Mouse (Mus musculus): ENCODE measurements around the gene Olfr553. TPM values are rescaled to one million over a fixed set of nuclear protein-coding genes. Genes with fewer than 3 reads are reported as not detected.
"Not testable (repeated sequence)": the region's sequence is repeated elsewhere in the genome, so short reads cannot be mapped to it uniquely, and the experiment has no call there.

Olfr553 gene
- not detected for total RNA-seq (2021)
- long read RNA-seq, experiment 1: 0 reads
- long read RNA-seq, experiment 2: 0 reads

- DNase-seq: no peak
Observed at GRCm38 (mm10) chr7:102618118-102618517, at the start of gene Olfr553. TSS of gene Olfr553 (minus strand) at chr7:102618218.

GRCm38 (mm10) chr7:102665378-102665777 lies 47.4 kb upstream of the Olfr553 start:
- no peak for DNase-seq

DNA sequence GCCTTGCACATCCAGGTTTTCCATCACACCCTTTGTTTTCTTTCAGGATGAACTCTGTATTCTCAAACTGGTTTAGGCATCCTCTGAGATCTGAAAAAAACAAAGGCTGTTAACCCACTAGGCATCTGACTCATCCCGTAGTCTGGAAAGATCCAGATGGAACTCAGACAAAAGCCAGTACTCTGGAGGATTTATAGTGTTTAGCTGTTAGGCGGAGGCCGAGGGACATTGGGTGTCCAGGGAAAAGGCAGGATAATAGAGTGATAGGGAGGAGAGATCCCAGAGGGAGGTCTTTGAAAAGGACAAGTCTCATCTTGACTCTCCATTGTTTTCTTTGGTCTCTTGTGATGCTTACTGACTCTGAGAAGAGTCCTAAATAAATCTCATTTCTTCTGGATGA lies 46.6 kb upstream of the Olfr553 start, which contains the start of gene Olfr556:
TSS of gene Olfr556 (plus strand) at position 301 of the 400 bp plus-strand sequence.
- DNase-seq: no peak

- DNase-seq: no peak
Observed at GRCm38 (mm10) chr7:102658523-102658922, 40.5 kb upstream of the Olfr553 start, which contains the start of gene Olfr555. TSS of gene Olfr555 (plus strand) at chr7:102658823.

DNA sequence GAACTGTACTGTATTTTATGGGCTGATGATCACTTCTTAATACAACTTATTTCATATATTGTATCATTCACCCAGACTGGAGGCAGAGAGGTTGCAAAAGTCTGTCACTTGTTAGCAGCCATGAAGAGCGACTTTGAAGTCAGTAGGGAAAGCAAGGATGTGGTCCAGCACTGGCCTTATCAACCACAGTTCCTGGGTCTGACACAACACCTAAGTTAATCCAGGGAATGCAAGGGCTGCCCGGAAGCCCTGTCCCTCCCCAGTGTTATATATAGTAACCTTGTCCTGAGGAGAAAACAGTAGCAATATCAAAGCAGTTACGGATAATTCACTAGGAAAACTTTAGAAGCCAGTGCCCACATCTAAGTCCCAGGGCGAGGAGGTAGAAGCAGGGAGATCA lies 26.9 kb upstream of the Olfr553 start:
- DNase-seq: not testable (repeated sequence)

DNA sequence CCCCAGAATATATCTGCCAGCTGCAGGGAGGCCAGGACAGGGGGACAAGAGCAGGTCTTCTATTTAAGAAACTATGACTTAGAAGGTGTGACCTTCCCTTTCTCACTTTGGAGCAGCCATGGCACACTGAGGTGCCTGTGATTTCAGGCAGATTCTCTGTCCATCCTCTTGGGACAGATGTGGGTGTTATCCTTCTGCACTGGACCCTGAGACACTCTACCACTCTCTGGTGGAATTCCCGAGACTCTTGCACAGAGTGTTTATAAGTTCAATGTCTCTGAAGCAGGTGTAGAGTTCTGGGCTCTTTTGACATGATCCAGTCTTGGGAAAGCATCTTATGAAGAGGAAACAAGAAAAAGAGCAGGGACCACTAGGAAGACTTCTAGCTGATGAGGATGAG lies 20.1 kb upstream of the Olfr553 start, which contains the start of gene Olfr554:
TSS of gene Olfr554 (plus strand) at position 301 of the 400 bp plus-strand sequence.
- no peak for DNase-seq

DNA sequence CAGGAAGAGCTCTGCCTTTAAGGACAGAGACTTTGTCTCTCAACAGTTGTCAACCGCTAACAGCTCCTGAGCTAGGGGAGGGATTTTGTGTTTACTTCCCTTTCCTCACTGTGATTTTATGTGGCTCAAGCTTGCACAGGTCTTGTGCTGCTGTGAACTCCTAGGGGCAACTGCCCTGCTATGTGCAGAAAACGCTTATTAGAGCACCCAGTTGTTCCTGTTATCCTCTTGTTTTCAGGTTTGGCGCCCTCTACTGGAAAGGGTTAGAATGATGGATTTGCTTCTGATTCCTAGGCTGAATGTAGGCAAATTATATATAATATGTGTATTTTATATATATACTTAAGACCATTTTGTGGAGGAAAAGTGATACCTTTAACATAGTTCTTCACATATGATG lies 18.6 kb upstream of the Olfr553 start:
- peak; percentile 14 for DNase-seq

- DNase-seq: not testable (repeated sequence)
Observed at GRCm38 (mm10) chr7:102620368-102620767, 2.4 kb upstream of the Olfr553 start.

DNA sequence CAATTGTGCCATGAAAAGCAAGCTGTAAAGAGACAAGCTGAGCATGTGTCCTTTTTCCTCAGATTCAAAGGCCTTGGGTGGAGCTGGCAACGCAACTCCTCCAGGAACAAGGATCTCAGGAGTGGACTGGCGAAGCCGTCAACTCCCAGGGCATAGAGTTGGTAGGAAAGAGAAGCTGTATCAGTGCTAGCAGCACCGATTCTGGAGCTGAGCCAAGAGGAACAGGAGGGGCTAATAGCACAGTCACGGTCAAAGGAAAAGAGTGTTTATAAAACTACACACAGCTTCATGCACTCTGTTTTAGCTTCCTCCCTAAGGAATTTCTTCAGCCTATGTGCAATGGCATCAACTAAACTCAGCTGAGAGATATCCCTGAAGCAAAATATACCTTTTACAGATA lies 1.6 kb upstream of the Olfr553 start:
- DNase-seq: peak; percentile 10

DNA sequence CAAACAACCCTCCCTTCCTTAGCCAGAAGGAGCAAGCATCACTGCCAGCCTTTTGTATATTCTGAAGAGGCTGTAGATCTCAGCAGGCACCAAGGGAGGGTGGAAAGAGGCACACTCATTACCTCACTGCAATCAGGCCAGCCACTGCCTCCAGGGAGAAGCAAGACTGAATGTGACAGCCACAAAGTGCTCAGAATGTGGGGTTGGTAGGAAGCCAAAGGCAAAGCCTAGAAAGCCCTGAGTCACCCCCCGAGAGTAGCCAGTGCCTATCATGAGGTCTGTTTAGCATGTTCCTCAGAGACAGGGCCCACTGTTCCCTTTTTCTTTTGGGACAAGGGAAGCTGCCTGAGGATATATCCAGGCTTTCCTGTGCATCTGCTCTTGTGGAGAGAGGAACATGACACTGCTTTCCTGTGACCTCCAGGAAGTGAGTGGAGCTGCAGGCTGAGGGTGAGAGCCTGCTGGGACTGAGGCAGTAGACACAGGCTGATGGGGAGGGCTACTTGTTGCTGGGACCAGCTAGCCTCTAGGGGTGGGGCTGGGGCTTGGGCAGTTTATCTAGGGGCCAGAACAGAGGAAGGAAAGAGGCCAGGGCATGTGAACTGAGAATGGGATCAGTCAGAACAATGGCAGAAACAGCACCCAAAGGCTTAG lies 20.5 kb downstream of the Olfr553 start, which contains the start of gene Olfr552:
TSS of gene Olfr552 (plus strand) at position 393 of the 654 bp plus-strand sequence.
- DNase-seq: no peak

DNA sequence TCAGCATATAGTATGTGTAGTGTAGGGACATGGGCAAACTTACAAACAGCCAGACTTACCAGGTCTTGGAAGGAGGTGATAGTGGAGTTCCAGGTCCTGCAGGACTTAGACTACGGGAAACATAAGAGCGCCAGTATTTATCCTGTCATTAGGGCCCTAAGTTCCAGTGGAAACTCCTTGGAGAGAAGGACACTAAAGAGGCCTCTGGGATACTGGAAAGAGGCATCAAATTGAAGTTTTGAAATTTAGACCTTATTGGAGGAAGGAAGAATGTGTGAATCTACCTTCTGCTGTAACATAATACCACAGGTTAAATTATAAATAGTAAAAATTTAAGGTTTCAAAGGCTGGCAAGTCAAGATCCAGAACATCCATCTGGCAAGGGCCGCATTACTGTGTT lies 26.2 kb downstream of the Olfr553 start, which contains the start of gene Olfr551:
TSS of gene Olfr551 (minus strand) at position 101 of the 400 bp plus-strand sequence.
- no peak for DNase-seq

- no peak for DNase-seq
Observed at GRCm38 (mm10) chr7:102575998-102576397, 42.0 kb downstream of the Olfr553 start.

DNA sequence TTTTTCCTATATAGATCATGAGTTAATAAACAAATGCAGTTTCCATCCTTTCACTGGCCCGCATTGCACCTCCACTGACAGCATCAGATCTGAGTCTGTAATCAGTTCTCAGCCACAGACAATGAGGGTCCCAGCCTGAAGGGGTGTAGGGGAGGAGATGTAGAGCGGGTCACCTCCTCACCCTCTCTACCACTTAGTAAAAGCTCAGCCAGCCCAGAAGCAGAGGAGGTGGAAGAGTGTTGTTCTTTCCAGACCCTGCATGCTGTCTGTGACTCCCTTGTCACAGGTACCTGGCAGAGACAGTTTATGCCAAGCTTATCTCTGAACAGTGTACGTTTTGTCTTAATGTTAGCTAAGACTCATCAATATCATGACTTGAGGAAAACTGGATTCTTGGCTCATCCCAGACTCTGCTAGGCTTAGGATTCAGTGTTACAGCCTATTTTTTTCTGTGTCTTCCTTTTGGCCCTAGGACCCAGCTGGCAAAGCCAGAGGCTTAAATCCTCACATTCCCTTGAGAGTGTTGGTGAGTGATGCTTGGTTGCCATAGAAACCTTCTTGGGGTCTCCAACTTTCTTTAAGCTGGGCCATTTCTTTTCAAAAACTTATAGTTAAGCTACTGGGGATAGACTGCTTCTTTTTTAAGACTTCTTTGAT lies 44.7 kb downstream of the Olfr553 start:
- DNase-seq: no peak

GRCm38 (mm10) chr7:102571142-102571541 lies 46.9 kb downstream of the Olfr553 start, which contains the start of gene Olfr550:
TSS of gene Olfr550 (plus strand) at chr7:102571442.
- DNase-seq: no peak

GRCm38 (mm10) chr7:102566219-102566618 lies 51.8 kb downstream of the Olfr553 start:
- DNase-seq: no peak

DNA sequence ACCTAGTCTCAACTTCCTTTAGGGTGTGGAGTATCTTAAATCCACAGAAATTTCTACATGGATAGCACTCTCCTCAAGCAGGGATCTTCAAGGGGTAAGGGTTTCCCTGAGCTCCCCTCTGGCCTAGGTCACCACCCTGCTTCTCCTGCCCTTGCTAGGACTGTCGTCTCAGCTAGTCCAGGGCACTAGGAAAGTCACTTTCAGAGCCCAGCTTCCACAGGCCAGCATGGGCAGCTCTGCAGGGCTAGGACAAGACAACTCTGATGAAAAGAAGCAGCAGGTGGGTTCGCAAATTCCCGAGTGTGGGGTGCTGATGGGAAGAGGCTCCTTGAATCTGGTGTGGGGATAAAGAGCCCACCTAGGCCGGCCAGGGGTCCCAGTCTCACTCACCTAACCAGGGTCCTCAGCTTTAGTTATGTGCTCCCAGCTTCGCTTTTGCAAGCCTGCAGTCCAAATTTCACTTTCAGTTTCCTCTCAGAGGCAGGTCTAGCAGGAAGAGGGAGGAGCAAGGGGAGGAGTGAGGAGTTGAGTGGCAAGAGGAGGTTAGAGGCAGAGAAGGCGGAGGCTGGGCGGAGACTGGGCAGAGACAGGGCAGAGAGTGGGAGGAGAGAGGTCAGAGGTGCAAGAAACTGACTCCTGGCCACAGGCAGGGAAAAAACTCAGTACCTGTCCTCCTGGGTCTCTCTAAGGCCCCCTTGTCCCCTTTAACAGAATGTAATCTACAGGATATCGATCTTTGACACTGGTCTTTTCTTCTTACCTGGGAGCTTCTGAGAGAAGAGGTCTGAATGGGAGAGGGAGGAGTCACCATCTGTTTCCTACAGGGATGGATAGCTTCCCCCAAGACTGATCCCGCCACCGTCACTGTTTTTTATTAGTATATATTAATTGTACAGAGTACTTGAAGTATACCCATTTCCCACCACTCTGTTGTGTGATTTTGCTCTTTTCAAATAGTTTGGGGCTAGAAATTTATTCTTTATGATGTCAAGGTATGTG lies 52.7 kb downstream of the Olfr553 start, which contains the start of gene Trim21:
TSS of gene Trim21 (minus strand) at position 488 of the 999 bp plus-strand sequence.
- DNase-seq: peak; percentile 70

Other genes starting within 250 kb of the Olfr553 start
- 10 to 100 TPM; 25.5 to 30.0 TPM for gene Rrm1, start 176.5 kb downstream of the Olfr553 start, total RNA-seq (2021)
- gene Olfr543, start 136.5 kb downstream of the Olfr553 start, total RNA-seq (2021): not detected
- gene Olfr544, start 129.9 kb downstream of the Olfr553 start, total RNA-seq (2021): not detected
- not detected for gene Olfr545, start 118.6 kb downstream of the Olfr553 start, total RNA-seq (2021)
- gene Olfr547, start 83.5 kb downstream of the Olfr553 start, total RNA-seq (2021): not detected
- gene Olfr548-ps1, start 77.3 kb downstream of the Olfr553 start, total RNA-seq (2021): not detected
- not detected for gene Olfr549, start 68.3 kb downstream of the Olfr553 start, total RNA-seq (2021)
- gene Trim21, start 52.7 kb downstream of the Olfr553 start, total RNA-seq (2021): 1 to 10 TPM; 4.4 to 4.6 TPM
- gene Olfr550, start 46.8 kb downstream of the Olfr553 start, total RNA-seq (2021): under 1 TPM; 0.09 TPM
- not detected for gene Olfr551, start 26.3 kb downstream of the Olfr553 start, total RNA-seq (2021)
- under 1 TPM in 1 of 2 experiments, not detected in 1; 0.07 TPM for gene Olfr552, start 20.4 kb downstream of the Olfr553 start, total RNA-seq (2021)
- not detected for gene Olfr554, start 20.2 kb upstream of the Olfr553 start, total RNA-seq (2021)
- not detected for gene Olfr555, start 40.6 kb upstream of the Olfr553 start, total RNA-seq (2021)
- not detected for gene Olfr556, start 46.7 kb upstream of the Olfr553 start, total RNA-seq (2021)
- 1 to 10 TPM; 4.7 to 6.6 TPM for gene Trim68, start 69.1 kb upstream of the Olfr553 start, total RNA-seq (2021)
- not detected for gene Olfr557, start 77.7 kb upstream of the Olfr553 start, total RNA-seq (2021)
- gene Olfr558, start 84.0 kb upstream of the Olfr553 start, total RNA-seq (2021): 1 to 10 TPM; 3.4 to 3.8 TPM
- not detected for gene Olfr33, start 100.9 kb upstream of the Olfr553 start, total RNA-seq (2021)
- not detected for gene Olfr559, start 109.3 kb upstream of the Olfr553 start, total RNA-seq (2021)
- not detected for gene Olfr560, start 141.1 kb upstream of the Olfr553 start, total RNA-seq (2021)
- 1 to 10 TPM; 1.3 to 1.4 TPM for gene Olfr78, start 141.3 kb upstream of the Olfr553 start, total RNA-seq (2021)
- not detected for gene Olfr561, start 153.0 kb upstream of the Olfr553 start, total RNA-seq (2021)
- gene Olfr564, start 185.3 kb upstream of the Olfr553 start, total RNA-seq (2021): not detected
- not detected for gene Olfr566, start 240.5 kb upstream of the Olfr553 start, total RNA-seq (2021)

Data from gastrocnemius, postnatal 10 days (tissue).